Comparison of ENCODE assay signal across 9 mouse cellular contexts in the genomic region with DNA sequence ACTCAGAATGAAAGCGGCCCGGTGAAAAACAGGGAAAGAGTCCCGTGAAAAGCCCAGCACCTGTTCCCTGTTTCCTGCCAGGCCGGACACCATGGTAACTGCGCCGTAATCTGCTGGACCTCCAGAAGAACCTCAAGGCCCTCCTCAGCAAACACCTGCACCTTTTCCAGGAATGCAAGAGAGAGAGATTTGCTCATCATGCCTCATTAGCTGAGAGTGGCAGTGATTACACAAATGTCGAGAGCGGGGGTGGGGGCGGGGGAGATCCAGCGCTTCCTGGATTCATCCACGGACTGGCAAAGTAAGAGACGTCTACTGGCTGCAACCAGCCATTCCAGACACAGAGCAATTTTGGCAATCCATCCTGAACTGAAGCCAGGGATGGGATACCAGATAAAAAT. TPM values are rescaled to one million over a fixed set of nuclear protein-coding genes. Genes with fewer than 3 reads are reported as not detected.
A peak's percentile ranks its signal among the peaks of the same experiment; 100 is the strongest.
DNase-seq lines count a peak whose midpoint lies in the region; ATAC-seq lines count a peak whose summit lies in the region.
"Had no signal": no experiment of that assay in that cellular context is flagged by ENCODE, and none has a peak within 500 bp of the region (broad histone marks: within the 10 kb centered on the region; RNA-seq: fewer than 3 reads in every experiment).

No protein-coding gene starts in this region.

- H3K4me1 ChIP-seq in lung, embryonic 16.5 days (replicated peaks; ENCODE audit: control insufficient read depth, insufficient read depth, low read length) = no peaks in the 10 kb centered on the region; the same call in 1 of the 2 replicates
- H3K4me1 ChIP-seq in intestine, embryonic 14.5 days (replicated peaks; ENCODE audit: control insufficient read depth, insufficient read depth, low read length) = no peaks in the 10 kb centered on the region

- peak overlapping the region; percentile 21 for H3K4me2 ChIP-seq in lung, embryonic 16.5 days (ENCODE audit: low read depth, low read length)
- H3K4me2 ChIP-seq in intestine, embryonic 14.5 days (ENCODE audit: low read length) = 0 out of 2 replicates have a peak overlapping the region, but pooled peaks have one; percentile 7

- peak; percentile 64 for ATAC-seq in lung, embryonic 16.5 days (ENCODE audit: low read depth)
- no peak; the same call in 1 of the 2 replicates for ATAC-seq in intestine, embryonic 14.5 days (replicated peaks; ENCODE audit: low FRiP score, low TSS enrichment, low read depth)
- ATAC-seq: Patski had no signal

- no peaks in the 10 kb centered on the region for H3K36me3 ChIP-seq in lung, embryonic 16.5 days (ENCODE audit: control insufficient read depth, insufficient read depth, low read length)
- H3K36me3 ChIP-seq in intestine, embryonic 14.5 days (ENCODE audit: control insufficient read depth, insufficient read depth, low read length) = no peaks in the 10 kb centered on the region

- H3K27me3 ChIP-seq in lung, embryonic 16.5 days (ENCODE audit: control insufficient read depth, insufficient read depth, low read depth, low read length) = no peaks in the 10 kb centered on the region
- H3K27me3 ChIP-seq in intestine, embryonic 14.5 days (replicated peaks; ENCODE audit: control insufficient read depth, insufficient read depth, low read length) = no peaks in the 10 kb centered on the region
- H3K27me3 ChIP-seq: megakaryocyte, embryonic 14.5 days had no signal

- WGBS in lung, embryonic 16.5 days = 39% methylated on average over 12 of the region's 12 CpGs
- 38% methylated on average over 12 of the region's 12 CpGs for WGBS in intestine, embryonic 14.5 days

- no peaks in the 10 kb centered on the region for H3K9me3 ChIP-seq in lung, embryonic 16.5 days (ENCODE audit: control insufficient read depth, low read length)
- H3K9me3 ChIP-seq in intestine, embryonic 14.5 days (ENCODE audit: control insufficient read depth, low read length) = no peaks in the 10 kb centered on the region
- H3K9me3 ChIP-seq: megakaryocyte, embryonic 14.5 days had no signal

- H3K9ac ChIP-seq in lung, embryonic 16.5 days (ENCODE audit: low read length) = no peak overlapping the region
- no peak overlapping the region for H3K9ac ChIP-seq in intestine, embryonic 14.5 days (ENCODE audit: low read length)

- DNase-seq in lung, postnatal 25 days (ENCODE audit: low spot score) = no peak
- peak; percentile 74 to 75 for DNase-seq in cerebellum, adult 18-20 months
- DNase-seq in intestine, embryonic 14.5 days (ENCODE audit: low spot score) = no peak
- peak; percentile 37 for DNase-seq in right cerebral cortex, postnatal 4 days
- no peak for DNase-seq in adrenal gland, adult (ENCODE audit: inconsistent age in 2 of 2, low spot score in 1 of 2)
- DNase-seq in urinary bladder, adult 2 months (ENCODE audit: low spot score) = no peak

- H3K4me3 ChIP-seq in lung, embryonic 16.5 days (ENCODE audit: low read length) = no peak overlapping the region
- no peak overlapping the region for H3K4me3 ChIP-seq in intestine, embryonic 14.5 days (ENCODE audit: low read depth, low read length)
- H3K4me3 ChIP-seq: megakaryocyte, embryonic 14.5 days had no signal

- H3K27ac ChIP-seq in lung, embryonic 16.5 days (ENCODE audit: low read length) = no peak overlapping the region
- no peak overlapping the region for H3K27ac ChIP-seq in intestine, embryonic 14.5 days (ENCODE audit: low read depth)

RNA-seq across cellular contexts. Expression of a gene that starts 9.2 kb away (rescaled TPM):
- polyA plus RNA-seq in lung, embryonic 16.5 days (2015; fragmentation: Nextera tagmentation; extraction: Ambion mirVana) = not detected in 2 replicates
- not detected in 2 replicates for polyA plus RNA-seq in intestine, embryonic 14.5 days (2014; fragmentation: Nextera tagmentation; extraction: Ambion mirVana)
- polyA plus RNA-seq in urinary bladder, adult 2 months (2012; rRNA removed) = not detected in 2 replicates
- polyA plus RNA-seq: Patski had no signal

Comparison
In these comparisons a context has a peak if more than half of its experiments do, and no peak if none do; other contexts are left out.
1. DNase-seq: peak in cerebellum, adult 18-20 months (2 of 2) and right cerebral cortex, postnatal 4 days (single experiment); none in lung, postnatal 25 days (single experiment), intestine, embryonic 14.5 days (single experiment), adrenal gland, adult (0 of 2) and urinary bladder, adult 2 months (single experiment).